Mouse (Mus musculus) lung, adult 18-20 months (tissue): ENCODE results near the gene Rars.
"Not testable (repeated sequence)": the region's sequence is repeated elsewhere in the genome, so short reads cannot be mapped to it uniquely, and the experiment has no call there.

ENCODE experiments used
- DNase-seq, 2 experiments: peaks; one replicate each; pipeline ENCODE4 v3.0.0; 2022; ENCODE audit warnings: mixed read lengths in 2 of 2

Rars gene

DNA sequence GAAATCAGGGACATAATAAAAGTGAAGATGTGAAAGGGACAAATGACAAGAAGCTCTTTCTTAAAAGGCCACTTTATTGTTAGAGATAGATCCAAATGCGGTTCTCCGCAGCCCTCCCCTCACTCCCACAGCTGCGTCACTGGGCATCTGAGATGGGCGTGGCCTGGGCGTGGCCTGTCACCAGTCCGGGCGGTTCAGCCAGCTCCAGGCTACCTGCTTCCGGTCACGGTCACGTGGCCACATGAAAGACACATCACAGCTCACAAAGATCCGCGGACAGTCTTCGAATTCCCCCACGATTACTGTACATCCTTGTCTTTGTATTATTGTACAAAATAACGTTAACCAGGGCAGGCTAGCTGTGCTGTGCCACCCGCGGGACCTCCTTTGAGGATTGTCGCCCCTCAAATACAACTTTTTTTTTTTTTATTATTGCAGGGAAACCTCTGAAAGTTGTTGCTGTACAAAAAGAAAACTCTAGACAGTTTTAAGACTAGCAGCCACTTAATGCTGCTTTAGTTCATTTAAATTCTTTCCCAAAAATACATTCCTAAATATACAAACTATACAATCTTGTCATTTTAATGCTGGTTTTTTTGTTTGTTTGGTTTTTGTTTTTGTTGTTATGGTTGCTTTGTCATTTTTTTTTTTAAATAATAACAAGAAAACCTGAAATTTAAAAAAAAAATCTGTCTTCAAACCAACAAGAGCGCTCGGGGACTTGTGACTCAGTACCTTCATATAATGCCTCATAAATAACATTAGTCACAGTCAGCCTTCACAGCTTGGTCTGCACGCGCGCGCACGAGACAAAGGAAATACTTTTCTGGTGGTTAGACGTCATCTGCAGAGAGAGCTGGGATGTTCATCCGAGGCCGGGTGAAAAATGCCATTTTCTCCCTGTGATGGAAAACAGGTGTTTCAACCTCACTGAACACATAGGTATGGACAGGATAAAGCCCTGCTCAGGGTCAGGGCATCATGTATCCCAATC is 4.3 kb upstream of the Rars start:
- DNase-seq: peak; percentile 91

DNA sequence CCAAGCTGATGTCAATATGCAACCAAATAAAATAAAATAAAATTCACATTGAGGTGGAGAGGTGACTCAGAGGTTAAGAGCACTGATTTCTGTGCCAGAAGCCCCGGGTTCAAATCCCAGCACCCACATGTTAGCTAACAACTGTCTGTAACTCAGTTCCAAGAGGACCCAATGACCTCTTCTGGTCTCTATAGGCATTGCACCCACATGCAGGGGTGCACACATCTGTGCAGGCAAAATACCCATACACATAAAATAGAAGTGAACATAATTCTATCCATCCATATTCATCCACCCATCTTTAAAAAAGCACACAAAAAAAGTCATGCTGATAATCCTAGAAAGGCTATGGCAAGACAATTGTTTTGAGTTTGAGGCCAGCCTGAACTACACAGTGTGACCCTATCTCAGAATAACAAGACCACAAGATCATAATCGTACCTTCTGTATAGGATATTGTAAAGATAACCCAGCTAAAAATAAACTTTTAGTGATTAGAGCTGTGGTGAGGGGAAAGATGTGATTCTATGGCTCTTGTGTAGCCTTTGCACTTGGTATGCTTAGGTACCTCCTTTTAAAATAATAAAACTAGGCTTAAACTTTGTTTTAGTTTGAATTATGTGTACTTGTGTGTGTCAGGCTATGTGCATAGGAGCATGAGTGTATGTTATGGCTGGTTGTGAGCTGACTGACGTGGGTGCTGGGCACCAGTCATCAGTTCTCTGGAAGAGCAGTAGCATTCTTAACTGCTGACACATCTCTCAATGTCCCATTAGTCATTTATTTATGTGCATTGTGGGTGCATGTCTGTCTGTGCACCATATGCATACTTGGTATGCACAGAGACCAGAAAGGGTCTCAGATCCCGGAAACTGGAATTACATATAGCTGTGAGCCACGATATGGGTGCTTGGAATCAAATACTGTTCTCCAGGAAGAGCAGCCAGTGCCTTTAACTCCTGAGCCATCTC is 3.1 kb upstream of the Rars start:
- no peak for DNase-seq

GRCm38 (mm10) chr11:35833270-35833669 is 1.0 kb downstream of the Rars start:
- DNase-seq: no peak

DNA sequence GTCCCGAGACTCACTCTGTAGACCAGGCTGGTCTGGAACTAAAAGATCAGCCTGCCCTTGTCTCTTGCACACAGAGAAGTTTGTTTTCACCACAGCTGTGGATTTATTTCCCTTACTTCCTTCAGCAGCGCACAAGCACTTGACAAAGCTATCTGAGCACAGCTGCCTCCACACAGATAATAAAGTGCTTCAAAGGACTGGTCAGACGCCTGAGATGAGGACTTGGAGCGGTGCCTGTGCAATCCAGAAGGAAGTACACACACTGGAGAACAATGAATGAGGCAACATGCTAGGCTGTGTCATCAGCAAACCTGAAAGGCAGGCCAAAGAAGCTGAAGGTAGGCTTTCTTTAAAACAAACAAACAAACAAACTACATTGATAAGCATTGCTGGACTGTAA is 2.2 kb downstream of the Rars start:
- DNase-seq: no peak

DNA sequence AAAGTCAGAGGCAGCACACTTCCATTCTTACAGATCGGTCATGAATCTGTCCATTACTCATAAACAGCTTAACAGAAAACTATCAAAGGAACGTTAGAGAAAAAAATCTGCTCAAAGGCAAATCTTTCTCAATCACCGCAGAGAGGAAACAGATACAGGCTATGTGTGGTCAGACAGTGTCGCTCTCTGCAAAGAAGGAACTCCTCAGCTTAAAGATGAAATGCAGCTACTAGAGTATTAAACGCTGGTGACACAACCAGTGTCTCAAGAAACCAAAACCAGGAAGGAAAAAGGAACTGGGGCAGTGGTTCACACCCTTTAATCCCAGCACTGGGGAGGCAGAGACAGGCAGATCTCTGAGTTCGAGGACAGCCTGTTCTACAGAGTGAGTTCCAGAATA is 6.6 kb downstream of the Rars start:
- DNase-seq: no peak

DNA sequence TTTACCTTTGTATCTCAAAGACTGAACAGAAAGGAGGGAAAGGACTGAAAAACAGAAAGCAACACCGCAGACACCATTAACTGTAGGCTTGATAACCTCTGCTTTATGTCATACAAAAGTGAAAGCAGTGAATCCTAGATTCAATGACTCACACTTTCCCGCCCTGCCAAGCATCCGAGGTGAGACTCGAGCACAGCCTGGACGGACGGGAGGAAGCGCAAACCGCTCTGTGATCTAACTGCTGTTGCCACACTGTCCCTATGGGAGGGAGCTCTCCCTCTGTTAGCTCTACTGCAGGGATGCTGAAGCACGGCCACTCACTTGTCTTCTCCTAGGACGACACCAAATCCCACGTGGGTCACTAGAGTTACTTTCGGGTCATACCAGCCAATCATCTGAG is 18.0 kb downstream of the Rars start:
- DNase-seq: no peak

GRCm38 (mm10) chr11:35811458-35811857 is 22.8 kb downstream of the Rars start:
- no peak for DNase-seq

DNA sequence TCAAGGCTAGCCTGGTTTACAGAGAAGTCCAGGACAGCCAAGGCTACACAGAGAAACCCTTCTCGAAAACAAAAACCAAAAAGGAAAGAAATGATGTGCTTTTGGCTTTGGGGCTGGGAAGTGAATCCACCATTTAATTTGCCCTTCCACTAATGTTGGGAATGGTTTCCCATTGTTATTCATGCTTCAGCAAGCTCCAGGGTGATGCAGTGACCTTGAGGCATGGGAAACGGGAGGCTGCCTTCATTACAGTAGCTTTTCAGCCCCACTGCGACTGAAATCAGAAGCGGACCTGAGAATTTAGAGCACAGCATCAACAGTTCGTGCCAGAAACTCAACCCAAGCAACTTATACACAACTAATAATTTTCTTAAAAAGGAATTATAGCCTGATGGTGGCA is 33.0 kb downstream of the Rars start:
- DNase-seq: no peak

DNA sequence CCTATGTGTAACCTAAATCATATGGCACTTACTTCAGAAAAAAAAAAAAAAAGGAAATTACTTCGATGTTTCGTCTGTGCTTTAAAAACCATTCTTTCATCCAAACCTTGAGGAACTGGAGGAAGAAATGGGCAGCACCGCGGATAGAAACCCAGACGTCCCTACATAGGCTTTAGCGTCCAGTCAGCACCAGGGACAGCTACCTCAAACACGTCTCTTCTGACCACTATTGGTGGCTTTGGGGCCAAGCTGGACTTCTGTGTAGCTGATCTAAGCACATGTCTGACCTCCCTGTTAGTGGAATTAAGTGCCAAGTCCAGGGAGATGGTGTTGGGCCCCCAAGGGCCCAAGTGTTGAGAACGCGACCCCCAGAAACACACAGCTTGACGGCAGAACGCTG is 35.4 kb downstream of the Rars start, which contains the start of gene Fbll1:
Gene Fbll1, minus strand, starts transcription at position 11 of the 400 bp plus-strand sequence.
- DNase-seq: peak in 1 of 2 experiments; percentile 12

DNA sequence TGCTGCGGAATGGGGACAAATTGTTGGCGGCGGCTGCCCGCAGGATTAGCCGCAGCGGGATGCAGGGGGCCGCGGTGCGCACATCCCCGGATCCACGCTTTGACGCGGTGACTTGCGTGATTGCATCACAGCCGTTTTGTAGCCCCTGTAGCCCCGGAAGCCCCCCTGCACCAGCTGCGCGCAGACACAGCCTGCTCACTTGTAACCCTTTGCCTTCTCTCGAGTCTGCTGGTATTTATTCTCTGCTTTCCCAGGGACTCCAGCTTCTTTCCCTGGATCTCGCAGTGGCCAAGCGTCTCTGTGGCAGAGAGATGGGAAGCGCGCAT is 35.8 kb downstream of the Rars start:
- no peak for DNase-seq

DNA sequence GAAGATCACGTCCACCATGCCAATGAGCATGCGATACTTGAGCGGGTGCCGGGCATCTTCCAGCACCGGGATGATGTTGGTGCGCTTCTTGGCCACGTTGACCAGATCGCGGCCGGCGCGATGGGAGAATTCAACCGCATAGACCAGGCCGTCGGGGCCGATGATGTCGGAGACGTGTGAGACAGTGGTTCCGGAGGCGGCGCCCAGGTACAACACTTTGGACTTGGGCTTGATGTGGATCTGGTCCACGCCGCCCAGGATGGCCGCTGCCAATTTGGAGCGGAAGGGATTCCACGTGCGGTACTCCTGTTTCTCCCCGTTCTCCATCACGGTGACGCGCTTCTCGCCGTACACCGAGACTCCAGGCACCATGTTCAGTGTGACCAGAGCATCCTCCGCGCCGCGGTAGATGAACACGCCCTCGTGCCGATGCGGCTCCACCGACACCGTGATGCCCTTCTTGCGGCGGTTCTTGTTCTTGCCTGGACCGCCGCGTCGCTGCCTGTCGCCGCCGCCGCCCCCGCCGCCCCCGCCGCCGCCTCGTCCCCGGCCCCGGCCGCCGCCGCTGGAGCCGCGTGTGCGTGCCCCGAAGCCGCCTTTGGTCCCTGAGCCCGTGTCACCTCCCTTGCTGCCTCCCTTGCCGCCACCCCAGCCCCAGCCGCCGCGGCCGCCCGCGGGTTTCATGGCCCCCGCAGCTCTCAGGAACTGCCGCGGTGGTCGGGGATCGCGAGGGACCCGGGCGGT is 36.4 kb downstream of the Rars start:
- no peak for DNase-seq

GRCm38 (mm10) chr11:35792800-35793199 is 41.5 kb downstream of the Rars start:
- not testable (repeated sequence) for DNase-seq

GRCm38 (mm10) chr11:35788443-35788842 is 45.9 kb downstream of the Rars start:
- no peak for DNase-seq

- DNase-seq: no peak
Measured at GRCm38 (mm10) chr11:35784537-35784936, 49.8 kb downstream of the Rars start.

GRCm38 (mm10) chr11:35784002-35784401 is 50.3 kb downstream of the Rars start:
- DNase-seq: no peak

- no peak for DNase-seq
Measured at GRCm38 (mm10) chr11:35783038-35783437, 51.3 kb downstream of the Rars start.

DNA sequence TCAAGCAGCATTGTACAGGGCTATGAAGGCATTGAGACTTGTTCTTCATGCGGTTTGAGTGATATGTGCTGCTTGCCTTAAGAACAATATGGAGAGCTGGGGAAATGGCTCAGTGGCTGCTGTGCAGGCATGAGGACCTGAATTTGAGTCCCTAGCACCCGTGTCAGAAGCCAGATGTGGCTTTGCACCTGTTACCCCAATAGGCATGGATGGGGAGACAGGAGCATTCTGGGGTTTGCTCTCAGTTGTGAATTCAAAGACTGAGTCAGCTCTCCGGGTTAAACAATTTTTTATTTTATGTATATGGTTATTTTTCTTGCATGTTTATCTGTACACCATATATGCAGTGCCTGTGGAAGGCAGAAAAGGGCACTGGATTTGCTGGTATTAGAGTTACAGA is 51.9 kb downstream of the Rars start:
- no peak for DNase-seq

- DNase-seq: no peak
Measured at GRCm38 (mm10) chr11:35780336-35780735, 54.0 kb downstream of the Rars start.

DNA sequence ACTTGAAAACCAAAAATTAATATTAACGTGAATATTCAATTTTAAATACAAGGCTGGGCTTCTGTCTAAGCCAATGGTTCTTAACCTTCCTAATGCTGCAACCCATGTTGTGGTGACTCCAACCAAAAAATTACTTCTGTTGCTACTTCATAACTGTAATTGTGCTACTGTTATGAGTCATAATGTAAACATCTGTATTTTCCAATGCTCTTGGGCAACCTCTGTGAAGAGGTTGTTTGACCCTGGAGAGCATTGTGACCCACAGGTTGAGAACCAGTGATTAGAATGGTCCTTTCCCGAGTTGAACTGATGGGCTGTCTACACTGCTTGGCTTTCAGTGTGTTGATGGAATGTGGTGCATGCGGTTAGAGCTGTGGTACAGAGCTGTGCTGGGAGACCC is 57.9 kb downstream of the Rars start:
- peak in 1 of 2 experiments; percentile 19 for DNase-seq

GRCm38 (mm10) chr11:35775606-35776005 is 58.7 kb downstream of the Rars start:
- DNase-seq: no peak

DNA sequence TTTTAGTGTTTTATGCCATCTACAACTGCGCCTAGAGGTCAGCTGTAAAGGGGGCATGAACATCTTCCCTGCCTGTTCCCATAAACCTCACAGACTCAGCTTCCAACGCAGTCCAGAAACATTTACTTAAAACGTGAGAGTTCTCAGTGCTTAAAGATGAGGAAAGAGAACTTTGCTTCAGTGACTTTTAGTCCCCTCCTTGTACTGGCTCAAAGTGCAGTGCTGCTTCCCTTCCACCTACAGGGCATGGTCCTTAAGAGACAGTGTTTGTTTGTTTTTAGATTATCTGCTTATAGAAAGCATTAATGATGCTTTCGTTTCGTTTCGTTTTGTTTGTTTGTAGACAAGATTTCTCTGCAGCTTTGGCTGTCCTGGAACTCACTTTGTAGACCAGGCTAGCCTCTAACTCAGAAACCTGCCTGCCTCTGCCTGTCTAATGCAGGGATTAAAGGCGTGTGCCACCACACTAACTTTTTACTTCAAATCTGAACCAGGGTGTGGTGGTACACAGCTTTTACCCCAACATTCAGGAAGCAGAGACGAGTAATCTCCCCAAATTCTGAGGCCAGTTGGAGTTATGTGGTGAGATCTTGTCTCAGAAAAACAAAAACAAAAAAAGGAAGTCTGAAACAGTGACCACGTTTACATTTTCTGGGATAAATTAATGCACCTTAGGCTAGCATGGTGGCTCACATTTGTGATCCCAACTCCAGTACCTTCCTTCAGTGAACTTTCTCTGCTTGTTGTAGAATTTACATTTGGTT is 63.4 kb downstream of the Rars start:
- no peak for DNase-seq
